Mouse (Mus musculus) T-helper 17 cell (primary cell): ENCODE results near the gene Cnr2.

Experiments used
- in situ Hi-C, 2 experiments: fragments of 300-600 bp; cut with MboI, MseI; formaldehyde crosslinking; loops; 1 replicate in 1 of 2; 2 replicates in 1 of 2; pipeline ENCODE4 v1.15.1; 2025; ENCODE audit warnings: high pct_unique_total_duplicates in 2 of 2

The Cnr2 gene

DNA sequence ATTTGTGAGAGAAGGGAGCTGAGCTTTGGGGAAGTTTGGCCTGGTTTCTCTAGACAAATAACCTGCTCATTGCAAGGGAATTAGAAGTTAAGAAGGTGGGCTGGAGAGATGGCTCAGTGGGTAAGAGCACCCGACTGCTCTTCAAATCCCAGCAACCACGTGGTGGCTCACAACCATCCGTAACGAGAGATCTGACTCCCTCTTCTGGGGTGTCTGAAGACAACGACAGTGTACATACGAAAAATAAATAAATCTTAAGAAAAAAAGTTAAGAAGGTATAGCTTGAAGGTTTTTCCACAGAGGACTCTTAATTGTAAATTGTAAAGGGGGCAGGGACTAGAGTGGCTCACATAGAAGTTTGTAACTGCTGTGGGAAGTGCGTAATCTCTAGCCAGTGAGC is 19.6 kb upstream of the Cnr2 start:
- in situ Hi-C loops: no loop called here

DNA sequence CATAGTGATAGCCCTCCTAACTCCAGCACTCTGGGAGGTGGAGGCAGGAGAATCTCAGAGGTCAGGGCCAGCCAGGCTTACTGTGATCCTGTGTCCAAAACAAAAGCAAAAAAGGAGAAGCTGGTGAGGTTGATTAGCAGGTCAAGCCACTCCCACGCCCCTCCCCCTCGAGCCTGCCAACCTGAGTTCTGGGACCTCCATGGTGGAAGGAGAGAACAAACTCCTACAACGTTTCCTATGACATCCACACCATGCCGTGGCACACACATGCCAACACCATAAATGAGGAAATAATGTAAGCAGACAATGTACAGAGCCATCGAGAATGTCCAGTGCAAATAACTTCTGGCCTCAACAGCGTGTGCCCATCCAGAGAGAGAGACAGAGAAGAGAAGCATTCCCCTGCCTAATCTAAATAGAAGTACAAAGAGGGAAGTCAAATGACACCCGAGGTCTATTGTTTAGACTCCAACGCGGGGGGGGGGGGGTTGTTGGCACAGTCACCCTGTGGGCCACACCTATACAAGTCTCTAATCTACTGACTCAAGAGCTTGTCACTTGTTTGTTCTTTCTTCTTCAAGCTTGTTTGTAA is 19.1 kb upstream of the Cnr2 start:
- in situ Hi-C loops: no loop called here

GRCm38 (mm10) chr4:135876583-135877020 is 18.6 kb upstream of the Cnr2 start:
- in situ Hi-C loops: no loop called here

GRCm38 (mm10) chr4:135877742-135878141 is 17.5 kb upstream of the Cnr2 start:
- in situ Hi-C loops: no loop called here

DNA sequence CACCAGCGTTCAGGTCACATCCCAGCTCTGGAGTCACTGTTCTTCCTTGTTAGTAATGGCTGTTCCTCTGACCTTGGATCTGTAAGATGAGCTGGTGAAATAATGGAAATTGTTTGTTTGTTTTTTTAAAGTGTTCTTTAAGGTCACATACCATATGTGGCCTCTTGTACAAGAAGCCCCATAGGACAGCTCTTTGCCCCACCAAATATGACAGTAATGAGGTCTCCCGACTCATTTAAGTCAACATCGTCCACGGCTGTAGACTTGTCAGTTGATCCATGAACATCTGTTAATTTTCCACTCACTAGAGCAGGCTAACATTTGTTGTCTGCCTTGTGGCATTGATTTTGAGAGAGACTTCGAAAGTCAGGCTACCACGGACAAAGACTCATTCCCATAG is 16.2 kb upstream of the Cnr2 start:
- in situ Hi-C loops: no loop called here

- in situ Hi-C loops: no loop called here
Observed at GRCm38 (mm10) chr4:135880018-135880417, 15.2 kb upstream of the Cnr2 start.

DNA sequence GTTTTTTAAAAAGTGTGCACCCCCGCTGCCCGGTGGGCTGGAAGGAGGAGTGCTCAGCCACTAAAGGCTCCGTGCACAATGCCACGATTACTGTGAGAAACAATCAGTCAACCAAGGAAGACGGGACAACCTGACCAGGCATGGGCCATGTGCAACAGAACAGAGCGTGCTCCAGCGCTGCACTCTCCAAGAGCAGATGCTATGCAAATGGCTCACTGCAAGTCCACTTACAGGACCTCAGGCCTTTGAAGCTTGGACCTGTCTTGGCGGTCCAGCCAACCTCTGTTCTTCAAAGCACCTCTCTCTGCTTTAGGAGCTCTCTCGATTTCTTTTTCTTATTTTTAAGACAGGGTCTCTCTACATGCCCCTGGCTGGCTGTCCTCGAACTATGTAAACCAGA is 14.6 kb upstream of the Cnr2 start:
- in situ Hi-C loops: no loop called here

DNA sequence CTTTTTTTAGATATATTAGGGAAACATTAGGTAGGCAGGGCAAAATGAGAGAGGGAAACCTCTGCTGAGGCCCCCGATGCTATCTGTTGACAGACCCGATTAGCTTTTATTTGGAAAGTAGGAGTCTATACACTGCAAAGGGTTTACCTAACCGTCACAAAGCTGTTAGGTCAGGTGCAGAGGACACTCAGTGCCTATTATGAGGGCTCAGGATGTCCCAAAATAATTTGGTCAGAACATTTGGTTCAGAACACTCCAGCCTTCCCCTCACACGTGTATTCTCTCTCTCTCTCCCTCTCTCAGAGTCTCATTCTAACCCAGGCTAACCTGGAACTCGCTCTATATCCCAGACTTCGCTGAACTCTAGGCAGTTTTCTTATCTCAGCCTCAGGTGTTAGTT is 13.2 kb upstream of the Cnr2 start:
- in situ Hi-C loops: no loop called here

GRCm38 (mm10) chr4:135883401-135883851 is 11.8 kb upstream of the Cnr2 start:
- in situ Hi-C loops: no loop called here

- in situ Hi-C loops: no loop called here
Observed at GRCm38 (mm10) chr4:135883881-135884516, 11.2 kb upstream of the Cnr2 start.

- in situ Hi-C loops: no loop called here
Observed at GRCm38 (mm10) chr4:135884531-135884930, 10.7 kb upstream of the Cnr2 start.

DNA sequence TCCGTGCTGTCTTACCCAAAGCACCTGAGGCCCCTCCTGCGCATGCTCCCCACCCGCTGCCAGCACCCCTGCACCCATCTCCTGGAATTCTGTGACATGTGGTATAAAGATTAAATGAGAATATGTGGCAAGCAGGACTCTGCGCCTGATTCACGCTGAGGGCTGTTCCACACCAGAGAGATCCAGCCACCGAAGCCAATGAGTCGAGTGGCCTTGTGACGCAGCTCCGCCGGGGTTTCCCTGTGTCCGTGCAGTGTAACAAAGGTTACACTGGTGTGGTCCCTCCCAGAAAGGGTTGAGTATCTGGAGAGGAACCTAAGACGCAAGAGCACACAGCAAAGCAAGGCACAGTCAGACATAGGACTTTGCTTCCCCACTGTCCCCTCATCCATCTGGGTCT is 9.5 kb upstream of the Cnr2 start:
- in situ Hi-C loops: loop anchor here (5.0 kb wide), 2 partner anchors 37 to 52 kb away; partner anchors contain the start of gene Fuca1 (in 1 of the 2)

DNA sequence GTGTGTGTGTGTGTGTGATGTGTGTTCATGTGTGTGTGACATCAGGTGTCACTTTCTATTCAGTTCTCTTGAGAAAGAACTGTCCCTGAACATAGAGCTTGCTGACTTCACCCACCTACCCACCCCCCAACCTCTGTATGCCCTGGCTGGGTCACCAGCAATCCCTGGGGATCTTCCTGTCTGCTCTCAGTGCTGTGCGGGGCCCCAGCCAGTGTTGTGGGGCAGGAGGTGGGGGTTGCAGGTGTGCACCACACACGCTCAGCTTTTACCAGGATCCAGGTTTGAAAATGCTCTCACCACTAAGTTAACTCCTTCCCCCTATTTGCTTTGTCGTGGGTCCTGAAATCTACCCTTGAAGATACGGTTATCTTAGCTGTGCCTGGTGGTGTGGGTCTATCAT is 9.0 kb upstream of the Cnr2 start:
- in situ Hi-C loops: loop anchor here (5.0 kb wide), 2 partner anchors 36 to 51 kb away; partner anchors contain the start of gene Fuca1 (in 1 of the 2)

- in situ Hi-C loops: loop anchor here (5.0 kb wide), 2 partner anchors 34 to 49 kb away; partner anchors contain the start of gene Fuca1 (in 1 of the 2)
Observed at GRCm38 (mm10) chr4:135888448-135889057, 6.6 kb upstream of the Cnr2 start.

- in situ Hi-C loops: loop anchor here (5.0 kb wide), 2 partner anchors 33 to 48 kb away; partner anchors contain the start of gene Fuca1 (in 1 of the 2)
Observed at GRCm38 (mm10) chr4:135889146-135889883, 5.9 kb upstream of the Cnr2 start.

GRCm38 (mm10) chr4:135889884-135890283 is 5.3 kb upstream of the Cnr2 start:
- in situ Hi-C loops: loop anchor here (5.0 kb wide), 2 partner anchors 32 to 47 kb away; partner anchors contain the start of gene Fuca1 (in 1 of the 2)

DNA sequence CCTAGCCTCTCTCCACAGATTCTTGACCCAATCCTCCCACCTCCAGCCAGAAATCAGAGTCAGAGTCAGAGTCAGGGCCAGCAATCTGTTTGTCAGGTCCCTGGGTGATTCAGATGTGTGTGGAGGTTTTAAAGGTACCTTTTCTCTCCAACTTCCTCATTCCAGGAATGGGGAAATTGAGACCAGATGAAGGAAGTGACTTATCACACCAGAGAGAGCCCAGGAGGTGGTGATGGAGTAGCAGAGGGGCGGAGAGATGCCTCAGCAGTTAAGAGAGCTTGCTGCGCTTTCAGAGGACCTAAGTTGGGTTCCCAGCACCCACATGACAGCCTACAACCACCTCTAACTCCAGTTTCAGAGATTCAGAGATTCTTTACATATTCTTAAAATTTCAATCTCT is 3.7 kb upstream of the Cnr2 start:
- in situ Hi-C loops: no loop called here

- in situ Hi-C loops: no loop called here
Observed at GRCm38 (mm10) chr4:135892884-135893283, 2.3 kb upstream of the Cnr2 start.

GRCm38 (mm10) chr4:135896157-135896556 is 963 bp downstream of the Cnr2 start:
- in situ Hi-C loops: no loop called here

DNA sequence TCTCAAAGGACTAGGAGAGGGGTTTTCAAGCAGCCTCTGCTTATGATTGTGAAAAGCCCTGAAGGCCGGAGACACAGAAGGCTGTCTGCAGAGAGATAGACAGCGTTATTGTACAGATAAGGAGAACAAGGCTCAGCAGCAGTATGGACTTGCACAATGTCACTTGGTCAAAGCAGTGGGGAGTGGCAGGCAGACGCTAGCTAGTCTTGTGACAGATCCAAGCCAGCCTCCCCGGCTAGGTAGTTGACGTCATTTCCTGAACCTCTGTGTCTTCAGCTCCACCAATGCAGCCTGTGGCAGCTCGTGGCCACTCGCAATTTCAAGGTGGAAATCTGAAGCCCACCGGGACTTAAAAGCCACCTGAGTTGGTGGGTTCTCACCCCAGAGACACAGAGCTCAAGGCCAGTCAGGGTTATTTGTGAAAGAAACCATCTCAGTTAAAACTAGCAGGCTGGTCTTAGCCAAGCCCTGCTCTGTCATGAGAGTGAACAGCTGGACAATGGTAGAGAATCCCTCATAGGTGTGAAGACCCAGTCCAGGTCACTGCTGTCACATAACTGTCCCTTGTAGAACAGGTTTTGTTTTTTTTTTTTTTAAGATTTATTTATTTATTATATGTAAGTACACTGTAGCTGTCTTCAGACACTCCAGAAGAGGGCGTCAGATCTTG is 3.3 kb downstream of the Cnr2 start:
- in situ Hi-C loops: no loop called here

GRCm38 (mm10) chr4:135899050-135899448 is 3.9 kb downstream of the Cnr2 start:
- in situ Hi-C loops: no loop called here
